Mouse (Mus musculus) MEL (cell line): ENCODE results near the gene C1qb. TPM values are rescaled to one million over a fixed set of nuclear protein-coding genes. Genes with fewer than 3 reads are reported as not detected.

Experiments used
- DNase-seq: peaks from one replicate; pipeline ENCODE4 v3.0.0; 2011; ENCODE audit warnings: low read depth, low spot score
- H3K27ac ChIP-seq: 2 replicates; pipeline ENCODE4 v1.5.1; 2012; ENCODE audit warnings: low read depth, mild to moderate bottlenecking, control low read depth, low read length, moderate library complexity; ENCODE audit not compliant: control insufficient read depth
- H3K27me3 ChIP-seq, 2 experiments: fragments of 150-350 bp in 1 of 2; sonication (generic) in 1 of 2; 2 replicates each; pipeline ENCODE4 v1.6.1; 2012; ENCODE audit warnings: low read length in 2 of 2, mild to moderate bottlenecking in 2 of 2, improper control_type of control experiment in 1 of 2, moderate library complexity in 1 of 2; ENCODE audit not compliant: insufficient read depth in 2 of 2, control insufficient read depth in 1 of 2
- H3K36me3 ChIP-seq, 2 experiments: 2 replicates each; pipeline ENCODE4 v1.6.1; 2012 to 2014; ENCODE audit warnings: low read length in 2 of 2, improper control_type of control experiment in 1 of 2, inconsistent platforms in 1 of 2, mild to moderate bottlenecking in 1 of 2; ENCODE audit not compliant: insufficient read depth in 2 of 2, control insufficient read depth in 1 of 2
- H3K4me1 ChIP-seq, 2 experiments: fragments of 150-350 bp in 1 of 2; sonication (generic) in 1 of 2; 2 replicates each; pipeline ENCODE4 v1.6.1; 2012; ENCODE audit warnings: low read length in 2 of 2, improper control_type of control experiment in 1 of 2, mild to moderate bottlenecking in 1 of 2; ENCODE audit not compliant: insufficient read depth in 2 of 2, control insufficient read depth in 1 of 2
- H3K4me3 ChIP-seq, 2 experiments: fragments of 150-350 bp in 1 of 2; sonication (generic) in 1 of 2; 2 replicates each; pipeline ENCODE4 v1.5.1; 2012; ENCODE audit warnings: low read depth in 2 of 2, low read length in 2 of 2, mild to moderate bottlenecking in 2 of 2, moderate library complexity in 2 of 2, control low read depth in 1 of 2, improper control_type of control experiment in 1 of 2; ENCODE audit not compliant: control insufficient read depth in 1 of 2, insufficient read depth in 1 of 2
- H3K79me2 ChIP-seq: 2 replicates; pipeline ENCODE4 v1.6.1; 2012; ENCODE audit warnings: mild to moderate bottlenecking, low read length, moderate library complexity; ENCODE audit not compliant: control insufficient read depth, poor library complexity, insufficient read depth
- H3K9ac ChIP-seq: 2 replicates; pipeline ENCODE4 v1.6.1; 2012; ENCODE audit warnings: low read depth, mild to moderate bottlenecking, control low read depth, low read length, moderate library complexity; ENCODE audit not compliant: control insufficient read depth, poor library complexity, severe bottlenecking
- H3K9me3 ChIP-seq: fragments of 150-350 bp; sonication (generic); replicated peaks from 2 replicates; pipeline ENCODE4 v1.6.1; 2012; ENCODE audit warnings: mild to moderate bottlenecking, low read length, improper control_type of control experiment, moderate library complexity; ENCODE audit not compliant: insufficient read depth
- CHD1 ChIP-seq: IDR thresholded peaks from 2 replicates; pipeline ENCODE4 v1.6.1; 2012; ENCODE audit warnings: low read depth, mild to moderate bottlenecking, inconsistent platforms, low read length, improper control_type of control experiment
- CHD2 ChIP-seq: IDR thresholded peaks from 2 replicates; pipeline ENCODE4 v1.6.1; 2011; ENCODE audit warnings: low read length, improper control_type of control experiment
- EP300 ChIP-seq, 2 experiments: IDR thresholded peaks; 2 replicates each; pipeline ENCODE4 v1.6.1; 2011; ENCODE audit warnings: improper control_type of control experiment in 2 of 2, low read length in 2 of 2, low read depth in 1 of 2, mild to moderate bottlenecking in 1 of 2
- ETS1 ChIP-seq: IDR thresholded peaks from 2 replicates; pipeline ENCODE4 v1.6.1; 2012; ENCODE audit warnings: low read depth, mild to moderate bottlenecking, inconsistent platforms, low read length, improper control_type of control experiment, moderate library complexity
- HCFC1 ChIP-seq: IDR thresholded peaks from 2 replicates; pipeline ENCODE4 v1.6.1; 2012; ENCODE audit warnings: low read depth, mild to moderate bottlenecking, inconsistent platforms, low read length, improper control_type of control experiment, moderate library complexity
- JUND ChIP-seq: IDR thresholded peaks from 2 replicates; pipeline ENCODE4 v1.6.1; 2011; ENCODE audit warnings: low read depth, mild to moderate bottlenecking, improper control_type of control experiment, low read length
- KAT2A ChIP-seq: conservative IDR thresholded peaks from 2 replicates; pipeline ENCODE4 v1.6.1; 2012; ENCODE audit warnings: low read depth, low read length, improper control_type of control experiment, inconsistent platforms
- MAFK ChIP-seq: IDR thresholded peaks from 2 replicates; pipeline ENCODE4 v1.6.1; 2011; ENCODE audit warnings: low read depth, mild to moderate bottlenecking, low read length, improper control_type of control experiment, borderline replicate concordance
- MAX ChIP-seq: IDR thresholded peaks from 2 replicates; pipeline ENCODE4 v1.6.1; 2011; ENCODE audit warnings: low read length, improper control_type of control experiment
- MAZ ChIP-seq: IDR thresholded peaks from 2 replicates; pipeline ENCODE4 v1.6.1; 2012; ENCODE audit warnings: low read depth, mild to moderate bottlenecking, inconsistent platforms, low read length, improper control_type of control experiment
- MXI1 ChIP-seq: IDR thresholded peaks from 2 replicates; pipeline ENCODE4 v1.6.1; 2011; ENCODE audit warnings: mild to moderate bottlenecking, low read depth, low read length, improper control_type of control experiment
- MYB ChIP-seq: IDR thresholded peaks from 2 replicates; pipeline ENCODE4 v1.6.1; 2011; ENCODE audit warnings: mild to moderate bottlenecking, low read depth, low read length, improper control_type of control experiment
- MYC ChIP-seq: IDR thresholded peaks from 2 replicates; pipeline ENCODE4 v1.6.1; 2011; ENCODE audit warnings: low read depth, mild to moderate bottlenecking, low read length, improper control_type of control experiment, moderate library complexity
- POLR2A ChIP-seq, 2 experiments: IDR thresholded peaks; 2 replicates each; pipeline ENCODE4 v1.6.1; 2011 to 2012; ENCODE audit warnings: low read length in 2 of 2, mild to moderate bottlenecking in 2 of 2, control low read depth in 1 of 2, improper control_type of control experiment in 1 of 2, low read depth in 1 of 2, moderate library complexity in 1 of 2; ENCODE audit not compliant: control insufficient read depth in 1 of 2, insufficient read depth in 1 of 2, poor library complexity in 1 of 2
- POLR2AphosphoS2 ChIP-seq: IDR thresholded peaks from 2 replicates; pipeline ENCODE4 v1.6.1; 2011; ENCODE audit warnings: low read length, improper control_type of control experiment
- POLR2AphosphoS5 ChIP-seq: IDR thresholded peaks from 2 replicates; pipeline ENCODE4 v1.6.1; 2012; ENCODE audit warnings: low read depth, borderline replicate concordance, mild to moderate bottlenecking, inconsistent platforms, low read length, moderate library complexity, mixed read lengths
- RCOR1 ChIP-seq: IDR thresholded peaks from 2 replicates; pipeline ENCODE4 v1.6.1; 2012; ENCODE audit warnings: low read depth, mild to moderate bottlenecking, inconsistent platforms, low read length, improper control_type of control experiment
- SIN3A ChIP-seq: IDR thresholded peaks from 2 replicates; pipeline ENCODE4 v1.6.1; 2012; ENCODE audit warnings: low read length, improper control_type of control experiment, inconsistent platforms
- SMC3 ChIP-seq: IDR thresholded peaks from 2 replicates; pipeline ENCODE4 v1.6.1; 2011; ENCODE audit warnings: low read depth, low read length, improper control_type of control experiment
- TAL1 ChIP-seq: IDR thresholded peaks from 2 replicates; pipeline ENCODE4 v1.6.1; 2012; ENCODE audit warnings: mild to moderate bottlenecking, inconsistent platforms, low read length, moderate library complexity, mixed read lengths
- TBP ChIP-seq: IDR thresholded peaks from 2 replicates; pipeline ENCODE4 v1.8.0; 2011; ENCODE audit warnings: low read depth, low read length, improper control_type of control experiment
- TCF12 ChIP-seq: IDR thresholded peaks from 2 replicates; pipeline ENCODE4 v1.6.1; 2014; ENCODE audit warnings: low read depth, mild to moderate bottlenecking, inconsistent platforms, low read length, improper control_type of control experiment, moderate library complexity
- USF1 ChIP-seq: IDR thresholded peaks from 2 replicates; pipeline ENCODE4 v1.6.1; 2014; ENCODE audit warnings: low read depth, mild to moderate bottlenecking, inconsistent platforms, low read length, improper control_type of control experiment, moderate library complexity
- USF2 ChIP-seq, 2 experiments: IDR thresholded peaks; 2 replicates each; pipeline ENCODE4 v1.6.1; 2011 to 2012; ENCODE audit warnings: improper control_type of control experiment in 2 of 2, low read length in 2 of 2, borderline replicate concordance in 1 of 2, inconsistent platforms in 1 of 2, low read depth in 1 of 2, mild to moderate bottlenecking in 1 of 2; ENCODE audit not compliant: insufficient read depth in 1 of 2
- ZKSCAN1 ChIP-seq: IDR thresholded peaks from 2 replicates; pipeline ENCODE4 v1.6.1; 2012; ENCODE audit warnings: low read depth, mild to moderate bottlenecking, inconsistent platforms, low read length, improper control_type of control experiment, moderate library complexity
- ZMIZ1 ChIP-seq: IDR thresholded peaks from 2 replicates; pipeline ENCODE4 v1.6.1; 2012; ENCODE audit warnings: low read depth, mild to moderate bottlenecking, inconsistent platforms, low read length, improper control_type of control experiment, moderate library complexity
- polyA plus RNA-seq, 2 experiments: library from polyadenylated mRNA; stranded (reverse) in 1 of 2; unstranded in 1 of 2; fragments of >175 nt in 1 of 2; fragments of >200 nt in 1 of 2; gene quantifications; 2 replicates each; pipeline versions ENCODE4 v1.2.1 to v1.2.4; 2012; ENCODE audit warnings: low replicate concordance in 2 of 2, low read depth in 1 of 2; ENCODE audit not compliant: insufficient read length in 2 of 2, insufficient read depth in 1 of 2, missing spikeins in 1 of 2
- total RNA-seq: library from RNA; depleted of rRNA; stranded (reverse); fragments of 300-350 nt; gene quantifications from 2 replicates; pipeline ENCODE4 v1.2.3, GENCODE M21; 2012

C1qb gene
- total and polyA plus RNA-seq, 3 experiments: not detected

- TF ChIP-seq POLR2AphosphoS5: no peak
- no peak for TF ChIP-seq ZMIZ1
- TF ChIP-seq, all 39 proteins: peak for 4
Observed at GRCm38 (mm10) chr4:136899154-136899553, 13.2 kb upstream of the C1qb start (continued).

GRCm38 (mm10) chr4:136898637-136899036, 12.7 kb upstream of the C1qb start, which contains the start of gene C1qa:
Gene C1qa (minus strand): TSS chr4:136898803.
- Histone ChIP-seq H3K9me3 (no peaks in the 10 kb centered on the region), H3K79me2 (no peaks in the 10 kb centered on the region), H3K9ac (no peak within 1 kb of the TSS), H3K4me1 (no peaks in the 10 kb centered on the region), H3K4me3 (no peak within 1 kb of the TSS), H3K27me3 (no peaks in the 10 kb centered on the region), H3K27ac (no peak within 1 kb of the TSS), H3K36me3 (no peaks in the 10 kb centered on the region)
- DNase-seq: no peak
- TF ChIP-seq TBP: no peak
- TF ChIP-seq MAFK: no peak
- no peak for TF ChIP-seq MXI1
- no peak for TF ChIP-seq HCFC1
- no peak for TF ChIP-seq EP300 (IDR thresholded peaks at IDR 0.05; ENCODE audit: low read depth in 1 of 2, low read length in 2 of 2)
- TF ChIP-seq ETS1: no peak
- no peak for TF ChIP-seq SIN3A
- no peak for TF ChIP-seq TAL1
- TF ChIP-seq USF2 (IDR thresholded peaks at IDR 0.05; ENCODE audit: borderline replicate concordance in 1 of 2, insufficient read depth in 1 of 2, low read depth in 1 of 2, low read length in 2 of 2): no peak
- TF ChIP-seq CHD1: no peak
- no peak for TF ChIP-seq JUND
- TF ChIP-seq POLR2A (IDR thresholded peaks at IDR 0.05; ENCODE audit: control insufficient read depth in 1 of 2, insufficient read depth in 1 of 2, low read depth in 1 of 2, low read length in 2 of 2, poor library complexity in 1 of 2): no peak
- TF ChIP-seq MAX: no peak
- no peak for TF ChIP-seq MYC
- TF ChIP-seq CHD2: no peak
- TF ChIP-seq MYB: no peak
- TF ChIP-seq ZKSCAN1: no peak
- TF ChIP-seq KAT2A: no peak

GRCm38 (mm10) chr4:136898084-136898598, 12.2 kb upstream of the C1qb start:
- DNase-seq: no peak
- Histone ChIP-seq H3K4me1 (no peaks in the 10 kb centered on the region), H3K79me2 (no peaks in the 10 kb centered on the region), H3K27me3 (no peaks in the 10 kb centered on the region), H3K9ac (no peak overlapping the region), H3K4me3 (no peak overlapping the region), H3K9me3 (no peaks in the 10 kb centered on the region), H3K27ac (no peak overlapping the region), H3K36me3 (no peaks in the 10 kb centered on the region)
- no peak for TF ChIP-seq POLR2AphosphoS5
- no peak for TF ChIP-seq ZMIZ1
- no peak for TF ChIP-seq TCF12
- no peak for TF ChIP-seq USF1
- TF ChIP-seq RCOR1: no peak
- TF ChIP-seq ZKSCAN1: no peak
- no peak for TF ChIP-seq POLR2AphosphoS2
- TF ChIP-seq MAX: no peak
- no peak for TF ChIP-seq TAL1
- no peak for TF ChIP-seq SMC3
- TF ChIP-seq MXI1: no peak
- no peak for TF ChIP-seq MAZ
